Mouse (Mus musculus) stomach, embryonic 16.5 days (tissue): ENCODE data around the gene Zfp459. TPM values are rescaled to one million over a fixed set of nuclear protein-coding genes. Genes with fewer than 3 reads are reported as not detected.

ENCODE experiments used
- polyA plus RNA-seq: library from polyadenylated mRNA; unstranded; fragments of >200 nt; fragmentation: Nextera tagmentation; extraction: Ambion mirVana; gene quantifications from 2 replicates; pipeline ENCODE4 v1.2.1, GENCODE M21; 2015

Zfp459 gene
- polyA plus RNA-seq, 1 experiment from 2014 or later = 1.2 TPM

Other genes with a start within 250 kb of the Zfp459 start
- 7.5 and 10.0 TPM in 2 replicates for gene Rsl1, start 248.2 kb downstream of the Zfp459 start, polyA plus RNA-seq
- 2.1 and 2.2 TPM in 2 replicates for gene Zfp455, start 226.9 kb downstream of the Zfp459 start, polyA plus RNA-seq
- 1.4 and 1.6 TPM in 2 replicates for gene Zfp458, start 143.0 kb downstream of the Zfp459 start, polyA plus RNA-seq
- gene Zfp457, start 114.9 kb downstream of the Zfp459 start, polyA plus RNA-seq = 0.42 and 0.85 TPM in 2 replicates
- gene Zfp595, start 88.8 kb downstream of the Zfp459 start, polyA plus RNA-seq = 2.6 and 3.1 TPM in 2 replicates
- 0.28 TPM in 1 of 2 replicates, not detected in the other for gene Gm28044, start 60.9 kb downstream of the Zfp459 start, polyA plus RNA-seq
- gene Zfp953, start 60.8 kb downstream of the Zfp459 start, polyA plus RNA-seq = 1.4 and 1.5 TPM in 2 replicates
- gene Gm28041, start 45.7 kb downstream of the Zfp459 start, polyA plus RNA-seq = 0.36 and 0.50 TPM in 2 replicates
- 1.7 and 2.5 TPM in 2 replicates for gene Zfp456, start 45.6 kb downstream of the Zfp459 start, polyA plus RNA-seq
- 6.7 TPM in 2 replicates for gene Zfp429, start 21.6 kb downstream of the Zfp459 start, polyA plus RNA-seq
- 8.9 and 9.8 TPM in 2 replicates for gene Zfp874a, start 30.2 kb upstream of the Zfp459 start, polyA plus RNA-seq
- gene Zfp874b, start 62.8 kb upstream of the Zfp459 start, polyA plus RNA-seq = 2.8 and 2.9 TPM in 2 replicates
- gene Zfp58, start 79.1 kb upstream of the Zfp459 start, polyA plus RNA-seq = 12.8 and 14.2 TPM in 2 replicates
- gene Gm26965, start 104.7 kb upstream of the Zfp459 start, polyA plus RNA-seq = not detected in 2 replicates
- 21.2 and 21.3 TPM in 2 replicates for gene Zfp87, start 104.8 kb upstream of the Zfp459 start, polyA plus RNA-seq
- gene Zfp748, start 132.4 kb upstream of the Zfp459 start, polyA plus RNA-seq = 11.2 and 12.4 TPM in 2 replicates
- 3.7 and 3.8 TPM in 2 replicates for gene Zfp729b, start 188.3 kb upstream of the Zfp459 start, polyA plus RNA-seq
- not detected in 2 replicates for gene Gm49345, start 216.4 kb upstream of the Zfp459 start, polyA plus RNA-seq
- gene Zfp729a, start 216.4 kb upstream of the Zfp459 start, polyA plus RNA-seq = 2.4 and 2.5 TPM in 2 replicates